Mouse (Mus musculus): ENCODE measurements at regions not wholly inside any gene's neighbourhood (a gene's known extent, or its start where the extent isn't known, plus 50 kb on each side); places are given as distances from the start of the nearest gene placed in this dataset.

DNA sequence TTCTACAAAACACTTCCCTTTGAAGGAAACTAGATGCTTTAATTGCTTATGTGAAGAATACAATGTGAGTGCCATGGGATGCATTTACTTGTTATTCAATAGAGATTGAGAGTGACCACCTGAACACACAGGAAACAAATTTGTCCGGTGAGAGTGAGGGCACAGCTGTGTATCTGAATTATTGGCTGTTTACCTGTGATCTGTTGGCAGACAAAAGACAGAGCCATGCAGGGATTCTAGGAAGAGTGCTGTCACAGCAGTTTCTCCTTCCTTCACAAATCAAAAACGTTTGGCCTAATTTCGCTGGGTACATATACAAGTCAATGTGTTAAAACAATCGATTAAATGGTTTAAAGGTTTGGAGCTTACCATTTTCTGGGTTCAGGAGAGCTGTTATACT lies 202.9 kb upstream of the Tyrp1 start:
- 74% methylated on average over 4 of the region's 4 CpGs for WGBS
- no peak overlapping the region for H3K4me2 ChIP-seq (replicated peaks)
- no peak overlapping the region for H3K27ac ChIP-seq (replicated peaks)
- H3K9ac ChIP-seq (replicated peaks), result no peak overlapping the region
- no peaks in the 10 kb centered on the region for H3K27me3 ChIP-seq
- ATAC-seq (ENCODE audit: low FRiP score, low read depth), result no peak
- H3K4me3 ChIP-seq, result no peak overlapping the region
- no peaks in the 10 kb centered on the region for H3K9me3 ChIP-seq
- no peaks in the 10 kb centered on the region for H3K36me3 ChIP-seq
- H3K4me1 ChIP-seq, result no peaks in the 10 kb centered on the region

DNA sequence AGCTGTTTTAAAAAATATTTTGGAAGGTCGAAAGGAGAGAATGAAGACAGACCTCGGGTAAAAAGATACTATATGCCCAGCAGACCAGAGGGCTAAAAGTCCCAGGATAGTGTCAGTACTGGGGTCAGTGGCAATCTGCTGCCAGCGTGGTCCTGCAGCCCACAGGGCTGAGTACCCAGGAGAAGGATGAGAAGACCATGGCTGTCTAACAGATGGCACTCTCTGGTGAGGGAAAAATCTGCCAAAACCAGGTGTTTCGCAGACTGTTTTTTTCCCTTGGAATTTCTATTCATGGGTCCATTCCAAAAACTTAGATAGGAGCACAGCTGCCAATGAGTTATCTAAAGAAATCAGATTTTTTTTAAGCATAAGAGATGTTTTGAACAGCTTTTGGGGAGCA lies 202.5 kb upstream of the Tyrp1 start:
- Histone ChIP-seq H3K27me3 (no peaks in the 10 kb centered on the region), H3K27ac (replicated peaks) (no peak overlapping the region), H3K36me3 (no peaks in the 10 kb centered on the region), H3K4me2 (replicated peaks) (no peak overlapping the region), H3K4me3 (no peak overlapping the region), H3K9me3 (no peaks in the 10 kb centered on the region), H3K9ac (replicated peaks) (no peak overlapping the region), H3K4me1 (no peaks in the 10 kb centered on the region)
- ATAC-seq (ENCODE audit: low FRiP score, low read depth), result no peak
- WGBS, result 78% methylated on average over 4 of the region's 4 CpGs

DNA sequence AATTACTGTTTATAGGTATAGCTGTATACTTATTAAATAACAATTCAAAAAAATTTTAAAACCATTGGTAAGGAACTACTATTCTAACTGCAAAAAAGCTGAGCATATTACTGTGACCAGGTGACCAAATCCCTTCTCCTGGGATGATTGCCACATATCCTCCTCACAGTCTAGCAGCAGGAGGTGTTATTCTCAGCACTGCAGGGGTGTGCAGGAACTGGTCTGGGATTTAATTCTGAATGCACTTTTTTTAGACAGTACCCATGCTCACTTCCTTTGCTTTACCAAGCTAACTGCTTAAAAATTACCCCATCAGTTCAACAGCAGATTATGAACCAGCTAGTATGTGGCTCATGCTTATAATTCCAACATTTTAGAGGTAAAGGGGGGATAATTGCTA lies 195.5 kb upstream of the Tyrp1 start:
- Histone ChIP-seq H3K36me3 (no peaks in the 10 kb centered on the region), H3K27me3 (no peaks in the 10 kb centered on the region), H3K9me3 (no peaks in the 10 kb centered on the region), H3K4me2 (replicated peaks) (no peak overlapping the region), H3K4me1 (no peaks in the 10 kb centered on the region), H3K9ac (replicated peaks) (no peak overlapping the region), H3K4me3 (no peak overlapping the region), H3K27ac (replicated peaks) (no peak overlapping the region)
- no peak for ATAC-seq (ENCODE audit: low FRiP score, low read depth)
